Mouse (Mus musculus) G1E (cell line): ENCODE measurements around the gene Gm11985.

Experiments
- CTCF ChIP-seq: IDR thresholded peaks from 2 replicates; pipeline ENCODE4 v1.5.1; 2012; ENCODE audit warnings: low read depth, low read length, inconsistent platforms, mixed read lengths
- GATA1 ChIP-seq: IDR thresholded peaks from 2 replicates; pipeline ENCODE4 v1.6.1; 2012; ENCODE audit warnings: borderline replicate concordance, low read length, inconsistent platforms, mixed read lengths
- POLR2AphosphoS5 ChIP-seq: IDR thresholded peaks from 2 replicates; pipeline ENCODE4 v1.6.1; 2012; ENCODE audit warnings: low read depth, low read length, inconsistent platforms; ENCODE audit not compliant: insufficient replicate concordance

- TF ChIP-seq CTCF (no peak), GATA1 (no peak), POLR2AphosphoS5 (no peak)
Measured at GRCm38 (mm10) chr11:7147536-7147935, 40.8 kb downstream of the Gm11985 start.
